Mouse (Mus musculus) small intestine, adult 2 months (tissue): ENCODE measurements around the gene Apoh.

ENCODE experiments used
- CTCF ChIP-seq: fragments of 200-500 bp; IDR thresholded peaks from 2 replicates; pipeline ENCODE4 v1.5.1; 2012; ENCODE audit warnings: low read depth, mild to moderate bottlenecking, control low read depth, inconsistent platforms, low read length, moderate library complexity, mixed read lengths; ENCODE audit not compliant: insufficient replicate concordance, insufficient read length; ENCODE audit errors: extremely low read depth
- POLR2A ChIP-seq: fragments of 200-500 bp; IDR thresholded peaks from 2 replicates; pipeline ENCODE4 v1.6.1; 2012; ENCODE audit warnings: low read depth, mild to moderate bottlenecking, control low read depth, inconsistent platforms, low read length, moderate library complexity

DNA sequence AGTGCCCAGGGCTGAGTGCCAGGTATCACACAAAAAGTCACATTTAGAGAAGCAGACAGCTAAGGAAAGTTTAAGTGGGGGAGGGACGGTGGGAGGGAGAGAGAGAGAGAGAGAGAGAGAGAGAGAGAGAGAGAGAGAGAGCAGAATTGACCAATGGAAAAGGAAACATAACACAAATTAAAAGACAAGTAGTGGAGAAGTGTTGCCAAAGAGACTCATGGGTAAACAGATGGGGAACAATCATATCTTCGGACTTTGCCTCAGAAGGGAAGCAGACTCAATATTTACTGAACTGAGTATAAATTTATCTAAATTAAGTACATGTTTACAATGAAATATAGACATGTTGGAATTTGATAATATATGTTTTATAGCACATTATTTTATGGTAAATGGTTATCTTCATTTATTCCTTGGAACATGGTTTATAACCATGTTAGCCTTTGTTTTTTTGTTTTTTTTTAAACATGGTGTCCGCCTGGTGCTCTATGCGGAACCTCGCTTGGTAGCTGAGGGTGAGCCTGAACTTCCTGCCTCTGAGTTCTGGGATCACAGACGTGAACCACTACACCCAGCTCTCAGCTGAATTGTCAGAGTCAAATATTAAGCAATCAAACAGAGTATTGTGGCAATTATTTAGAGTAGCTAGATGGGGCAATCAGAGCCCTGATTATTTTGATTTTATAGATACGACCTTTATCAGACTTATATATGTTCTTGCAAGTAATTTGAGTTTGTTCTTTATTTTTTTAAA, 53.1 kb downstream of the Apoh start:
- no peak for TF ChIP-seq CTCF
- TF ChIP-seq POLR2A: no peak
